Mouse (Mus musculus) thymus, postnatal 25 days (tissue): Measurements from ENCODE around the gene D830030K20Rik.
"Not testable (repeated sequence)": the region's sequence is repeated elsewhere in the genome, so short reads cannot be mapped to it uniquely, and the experiment has no call there.

ENCODE experiments used
- DNase-seq: peaks from one replicate; pipeline ENCODE4 v3.0.0; 2022

D830030K20Rik gene

GRCm38 (mm10) chr14:3208272-3209152 lies at the start of gene D830030K20Rik:
Gene D830030K20Rik (plus strand): TSS chr14:3208488.
- DNase-seq, result not testable (repeated sequence)

- not testable (repeated sequence) for DNase-seq
Observed at GRCm38 (mm10) chr14:3187955-3188354, 20.3 kb upstream of the D830030K20Rik start, which contains the start of gene Gm5795. Gene Gm5795 (plus strand): TSS chr14:3188255.

GRCm38 (mm10) chr14:3209367-3209766 lies 1.1 kb downstream of the D830030K20Rik start:
- DNase-seq, result not testable (repeated sequence)

- DNase-seq, result peak; percentile 0
Observed at GRCm38 (mm10) chr14:3262531-3262930, 54.2 kb downstream of the D830030K20Rik start.
